Mouse (Mus musculus): Measurements from ENCODE around the gene Prokr1. TPM values are rescaled to one million over a fixed set of nuclear protein-coding genes. Genes with fewer than 3 reads are reported as not detected.
"Not testable (repeated sequence)": the region's sequence is repeated elsewhere in the genome, so short reads cannot be mapped to it uniquely, and the experiment has no call there.

The Prokr1 gene
- polyA plus RNA-seq, 1 experiment from 2014 or later: 3.4 TPM

DNA sequence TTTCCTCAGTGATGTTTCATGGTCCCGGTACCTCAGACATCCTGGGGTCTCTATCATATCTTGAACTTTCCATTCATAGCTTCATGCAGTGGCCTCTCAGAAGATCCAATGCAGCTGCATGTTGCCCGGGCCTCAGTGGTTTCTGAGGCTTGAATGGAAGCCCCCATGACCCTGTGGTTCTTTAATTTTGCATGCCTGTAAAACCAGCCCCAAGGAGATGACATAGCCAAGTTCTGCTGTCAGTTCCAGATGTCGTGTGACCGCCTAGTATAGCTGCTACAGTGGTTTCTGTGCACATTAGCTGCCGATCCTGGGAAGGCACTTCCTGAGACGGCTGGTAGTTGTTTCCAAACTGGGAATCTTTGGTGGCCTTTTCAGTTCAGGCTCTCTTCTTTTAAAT lies 3.6 kb upstream of the Prokr1 start:
- WGBS: 86% methylated on average over 6 of the region's 6 CpGs
- peaks cover 10% of the 10 kb centered on the region for H3K27me3 ChIP-seq
- no peak overlapping the region for H3K9ac ChIP-seq
- no peak overlapping the region for H3K4me3 ChIP-seq
- no peaks in the 10 kb centered on the region for H3K36me3 ChIP-seq
- H3K9me3 ChIP-seq (replicated peaks): no peaks in the 10 kb centered on the region
- no peak overlapping the region for H3K4me2 ChIP-seq (replicated peaks)
- no peak for ATAC-seq (ENCODE audit: low FRiP score)
- H3K27ac ChIP-seq: no peak overlapping the region
- H3K4me1 ChIP-seq: peaks cover 24% of the 10 kb centered on the region

DNA sequence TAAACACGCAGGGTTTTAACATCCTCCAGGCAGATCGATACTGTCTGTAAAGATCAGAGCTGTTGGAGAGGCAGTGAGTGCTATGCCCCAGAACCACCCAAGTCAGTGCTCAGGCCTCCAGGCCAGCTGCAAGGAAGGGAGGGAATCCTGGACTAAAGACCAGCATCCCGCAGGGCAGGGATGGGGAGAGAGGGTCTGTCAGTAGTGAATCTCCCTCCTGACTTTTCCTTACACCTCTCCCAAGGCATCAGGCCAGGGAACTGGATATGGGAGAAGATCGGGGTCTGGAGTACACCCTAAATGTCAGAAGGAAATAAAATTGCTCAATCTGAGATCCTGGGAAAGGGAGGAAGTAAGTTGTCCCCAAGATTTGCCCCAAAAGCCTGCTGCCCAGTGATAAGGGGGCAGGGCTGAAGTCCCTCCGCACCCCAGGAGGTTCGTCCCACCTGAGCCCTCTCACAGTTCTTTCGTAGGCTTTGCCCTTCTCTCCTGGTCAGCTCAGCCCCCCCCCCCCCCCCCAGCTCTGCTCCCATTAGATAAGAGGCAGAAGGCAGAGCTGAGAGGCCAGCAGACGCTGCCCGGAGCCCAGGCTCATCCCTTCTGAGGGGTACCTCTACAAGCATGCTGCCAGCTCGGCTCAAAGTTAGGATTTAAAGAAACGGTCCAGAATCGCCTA lies 687 bp downstream of the Prokr1 start:
- 0 out of 2 replicates have a peak, but pooled peaks cover 2% of the 10 kb centered on the region for H3K36me3 ChIP-seq
- H3K27me3 ChIP-seq: peaks cover 17% of the 10 kb centered on the region
- H3K9me3 ChIP-seq (replicated peaks): no peaks in the 10 kb centered on the region
- H3K9ac ChIP-seq: peak overlapping the region; percentile 68
- 13% methylated on average over 11 of the region's 12 CpGs for WGBS
- H3K4me2 ChIP-seq (replicated peaks): peak overlapping the region; percentile 88
- H3K4me3 ChIP-seq: peak overlapping the region; percentile 53
- no peak overlapping the region for H3K27ac ChIP-seq
- ATAC-seq (ENCODE audit: low FRiP score): peak; percentile 53
- peaks cover 21% of the 10 kb centered on the region for H3K4me1 ChIP-seq

DNA sequence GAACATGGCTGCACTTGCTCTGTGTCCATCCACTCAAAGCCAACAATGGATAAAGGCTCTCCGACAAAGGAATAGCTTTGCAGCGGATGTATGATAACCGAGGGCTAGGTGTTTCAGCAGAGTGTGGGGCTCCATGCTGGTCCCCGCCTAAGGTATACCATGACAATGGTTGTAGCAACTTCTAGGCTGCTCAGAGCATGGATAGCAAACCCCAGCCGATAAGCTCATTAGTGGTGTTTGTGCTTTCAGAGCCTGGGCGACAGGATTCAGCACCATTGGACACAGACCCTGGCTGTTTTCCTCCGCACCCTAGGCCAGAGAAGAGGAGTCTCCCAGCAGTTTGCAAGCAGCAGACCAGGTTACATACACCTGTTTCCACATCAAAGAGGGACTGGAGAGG lies 6.6 kb downstream of the Prokr1 start:
- no peak for ATAC-seq (ENCODE audit: low FRiP score)
- Histone ChIP-seq H3K36me3 (0 out of 2 replicates have a peak, but pooled peaks cover 2% of the 10 kb centered on the region), H3K4me3 (no peak overlapping the region), H3K9ac (no peak overlapping the region), H3K4me2 (replicated peaks) (no peak overlapping the region), H3K9me3 (replicated peaks) (no peaks in the 10 kb centered on the region), H3K4me1 (0 out of 2 replicates have a peak, but pooled peaks cover 2% of the 10 kb centered on the region), H3K27ac (no peak overlapping the region), H3K27me3 (peaks cover 6% of the 10 kb centered on the region)
- 88% methylated on average over 7 of the region's 7 CpGs for WGBS

DNA sequence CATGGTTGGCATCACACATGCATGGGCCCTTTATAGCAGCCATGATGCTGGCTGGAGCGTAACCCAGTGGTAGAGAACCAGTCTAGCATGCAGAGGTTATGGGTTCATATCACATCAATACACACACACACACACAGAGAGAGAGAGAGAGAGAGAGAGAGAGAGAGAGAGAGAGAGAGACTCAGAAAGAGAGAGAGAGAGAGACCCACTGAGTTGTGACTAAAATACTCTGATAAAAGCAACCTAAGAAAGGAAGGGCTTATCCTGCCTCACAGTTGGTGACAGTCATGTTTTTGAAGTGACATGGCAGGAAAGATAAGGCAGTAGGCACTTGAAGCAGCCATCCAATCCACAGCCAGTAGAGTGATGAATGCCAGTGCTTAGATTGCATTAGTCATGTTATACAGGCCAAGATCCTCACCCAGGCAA lies 7.3 kb downstream of the Prokr1 start:
- 0 out of 2 replicates have a peak, but pooled peaks cover under 1% of the 10 kb centered on the region for H3K4me1 ChIP-seq
- H3K4me2 ChIP-seq (replicated peaks): no peak overlapping the region
- no peak overlapping the region for H3K4me3 ChIP-seq
- no peaks in the 10 kb centered on the region for H3K36me3 ChIP-seq
- no peaks in the 10 kb centered on the region for H3K9me3 ChIP-seq (replicated peaks)
- no peak overlapping the region for H3K27ac ChIP-seq
- 100% methylated on average over 1 of the region's 1 CpGs for WGBS
- no peak for ATAC-seq (ENCODE audit: low FRiP score)
- H3K9ac ChIP-seq: no peak overlapping the region
- peaks cover under 1% of the 10 kb centered on the region for H3K27me3 ChIP-seq

DNA sequence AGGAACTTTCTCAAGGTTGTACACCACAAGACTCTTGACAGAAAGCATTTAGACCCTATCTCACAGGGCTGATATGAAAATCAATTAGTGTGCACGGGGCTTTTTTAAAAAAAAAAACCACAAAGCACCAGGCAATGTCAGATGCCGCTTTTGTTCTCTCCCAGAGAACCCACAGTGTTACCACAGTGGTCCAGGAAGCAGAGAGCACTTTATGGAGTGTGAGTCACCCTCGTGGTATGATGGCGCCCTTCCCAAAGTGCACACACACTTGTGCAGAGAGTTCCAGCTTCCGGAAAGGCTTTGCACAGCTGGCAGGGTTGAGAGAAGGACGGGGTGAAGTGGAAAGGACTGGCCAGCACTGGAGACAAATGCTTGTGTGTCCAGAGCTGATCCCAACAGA lies 8.1 kb downstream of the Prokr1 start:
- no peaks in the 10 kb centered on the region for H3K27me3 ChIP-seq
- H3K4me1 ChIP-seq: no peaks in the 10 kb centered on the region
- H3K36me3 ChIP-seq: no peaks in the 10 kb centered on the region
- H3K4me3 ChIP-seq: no peak overlapping the region
- no peak overlapping the region for H3K4me2 ChIP-seq (replicated peaks)
- WGBS: 81% methylated on average over 6 of the region's 6 CpGs
- H3K9me3 ChIP-seq (replicated peaks): no peaks in the 10 kb centered on the region
- H3K27ac ChIP-seq: no peak overlapping the region
- H3K9ac ChIP-seq: no peak overlapping the region
- ATAC-seq (ENCODE audit: low FRiP score): no peak

DNA sequence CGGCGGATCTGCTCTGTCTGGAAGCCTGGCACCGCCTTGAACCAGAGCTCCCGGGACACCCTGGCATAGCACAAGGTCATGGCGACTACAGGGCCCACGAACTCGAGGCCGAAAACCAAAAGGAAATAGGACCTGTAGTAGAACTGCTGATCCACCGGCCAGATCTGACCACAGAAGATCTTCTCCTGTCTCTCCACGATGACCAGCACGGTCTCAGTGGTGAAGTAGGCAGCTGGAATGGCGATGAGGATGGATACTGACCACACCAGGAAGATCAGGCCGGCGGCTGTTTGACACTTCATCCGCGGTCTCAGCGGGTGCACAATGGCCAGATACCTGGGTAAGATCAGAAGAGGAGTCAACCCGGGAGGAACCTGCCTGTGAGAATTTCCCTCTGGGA lies 9.0 kb downstream of the Prokr1 start:
- no peaks in the 10 kb centered on the region for H3K27me3 ChIP-seq
- H3K36me3 ChIP-seq: no peaks in the 10 kb centered on the region
- H3K4me2 ChIP-seq (replicated peaks): no peak overlapping the region
- no peak overlapping the region for H3K4me3 ChIP-seq
- no peak overlapping the region for H3K27ac ChIP-seq
- WGBS: 89% methylated on average over 18 of the region's 18 CpGs
- no peak overlapping the region for H3K9ac ChIP-seq
- H3K9me3 ChIP-seq (replicated peaks): no peaks in the 10 kb centered on the region
- 0 out of 2 replicates have a peak, but pooled peaks cover 2% of the 10 kb centered on the region for H3K4me1 ChIP-seq
- no peak for ATAC-seq (ENCODE audit: low FRiP score)

DNA sequence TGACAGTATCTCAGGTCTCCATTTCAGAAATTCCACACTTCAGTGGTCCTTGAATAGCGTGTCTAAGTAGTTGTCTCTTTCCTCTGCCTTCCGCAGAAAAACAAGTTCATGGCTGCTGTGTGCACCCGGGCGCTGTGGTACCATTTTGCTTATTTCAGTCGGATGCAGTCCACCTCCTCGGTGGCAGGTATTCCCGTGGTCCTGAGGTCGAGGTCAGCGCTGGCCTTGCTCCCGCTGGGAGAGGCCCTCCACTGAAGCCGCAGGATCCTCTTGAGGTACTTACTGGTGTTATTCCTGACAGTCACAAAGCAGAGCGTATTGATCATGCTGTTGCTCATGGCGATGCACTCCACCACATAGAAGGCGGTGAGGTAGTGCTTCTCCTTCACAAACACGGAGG lies 9.5 kb downstream of the Prokr1 start:
- H3K4me2 ChIP-seq (replicated peaks): no peak overlapping the region
- ATAC-seq (ENCODE audit: low FRiP score): no peak
- no peaks in the 10 kb centered on the region for H3K9me3 ChIP-seq (replicated peaks)
- 0 out of 2 replicates have a peak, but pooled peaks cover 2% of the 10 kb centered on the region for H3K4me1 ChIP-seq
- H3K9ac ChIP-seq: no peak overlapping the region
- H3K27me3 ChIP-seq: no peaks in the 10 kb centered on the region
- no peak overlapping the region for H3K27ac ChIP-seq
- no peaks in the 10 kb centered on the region for H3K36me3 ChIP-seq
- H3K4me3 ChIP-seq: no peak overlapping the region
- WGBS: 88% methylated on average over 15 of the region's 15 CpGs

DNA sequence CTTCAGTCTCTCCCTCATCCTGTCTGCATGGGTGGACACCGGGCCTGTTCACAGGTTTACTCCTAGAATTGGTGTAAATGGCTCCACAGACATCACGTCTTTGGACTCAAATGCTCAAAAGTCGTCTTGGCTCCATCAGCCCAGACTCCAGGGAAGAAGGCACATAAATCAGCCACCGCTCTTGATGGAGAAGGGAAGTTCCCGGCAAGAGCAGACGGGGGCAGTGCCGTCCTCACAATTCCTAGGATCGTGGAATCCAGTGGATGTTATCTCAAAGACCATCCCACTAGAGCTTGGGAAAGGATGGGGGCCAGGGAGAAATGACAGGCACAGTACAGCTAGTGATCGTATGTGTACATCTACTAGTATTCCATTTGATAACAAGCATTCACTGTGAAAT lies 12.3 kb downstream of the Prokr1 start:
- WGBS: 37% methylated on average over 9 of the region's 9 CpGs
- Histone ChIP-seq H3K9ac (no peak overlapping the region), H3K27ac (no peak overlapping the region), H3K4me1 (0 out of 2 replicates have a peak, but pooled peaks cover 2% of the 10 kb centered on the region), H3K4me2 (replicated peaks) (no peak overlapping the region), H3K4me3 (no peak overlapping the region), H3K9me3 (replicated peaks) (no peaks in the 10 kb centered on the region), H3K27me3 (no peaks in the 10 kb centered on the region), H3K36me3 (no peaks in the 10 kb centered on the region)
- ATAC-seq (ENCODE audit: low FRiP score): no peak

DNA sequence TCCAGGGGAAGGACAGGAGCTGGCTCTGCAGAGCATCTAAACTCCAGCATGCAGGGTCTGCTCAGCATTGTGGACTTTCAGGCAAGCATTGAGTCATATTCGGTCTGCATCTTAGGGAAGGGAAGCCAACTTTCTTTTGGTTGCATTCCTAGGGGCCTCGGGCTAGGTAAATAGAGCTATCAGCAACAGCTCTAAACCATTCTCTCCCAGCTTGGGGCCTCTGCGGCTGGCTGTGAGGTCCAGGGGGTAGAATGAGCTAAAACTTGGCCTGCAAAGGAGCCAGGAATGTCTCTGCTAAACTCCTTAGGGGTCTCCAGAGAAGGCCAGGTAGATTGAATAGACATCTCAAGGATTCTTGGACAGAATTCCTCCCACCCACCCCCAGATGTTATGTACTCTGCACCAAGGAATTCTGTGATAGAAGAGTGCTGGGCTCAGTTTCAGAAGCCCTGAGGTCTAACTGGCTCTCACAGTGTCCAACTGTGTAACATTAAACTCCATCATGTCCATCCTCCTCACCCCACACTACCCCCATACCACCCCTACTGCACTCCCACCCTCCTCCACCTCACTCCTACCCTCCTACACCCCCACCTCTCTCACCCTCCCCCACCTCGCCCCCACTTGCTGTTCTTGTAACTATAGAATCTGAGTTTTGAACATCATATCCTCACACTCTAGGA lies 13.8 kb downstream of the Prokr1 start:
- WGBS: 50% methylated on average over 4 of the region's 4 CpGs
- H3K36me3 ChIP-seq: no peaks in the 10 kb centered on the region

DNA sequence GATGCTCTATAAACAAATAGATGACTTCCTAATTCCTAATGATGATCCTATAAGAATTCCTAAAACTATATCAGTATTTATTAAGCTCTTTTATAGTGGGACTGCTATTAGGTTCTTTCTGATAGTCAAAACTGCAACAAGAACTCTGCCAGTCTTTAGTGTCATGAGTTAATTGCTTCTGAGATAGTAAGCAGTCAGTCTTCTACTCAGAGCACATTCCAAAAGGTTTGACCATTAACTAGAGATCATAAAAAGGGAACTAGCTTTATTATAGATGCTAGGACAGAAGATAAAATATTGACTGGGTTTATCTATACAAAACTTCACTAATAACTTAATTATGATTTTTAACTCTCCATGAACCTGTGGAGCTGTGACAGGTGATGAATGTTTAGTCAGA lies 18.7 kb downstream of the Prokr1 start:
- not testable (repeated sequence) for H3K36me3 ChIP-seq; H3K4me1 ChIP-seq; H3K4me2 ChIP-seq (replicated peaks); H3K9me3 ChIP-seq (replicated peaks); ATAC-seq (ENCODE audit: low FRiP score); H3K9ac ChIP-seq; H3K27ac ChIP-seq; H3K4me3 ChIP-seq; H3K27me3 ChIP-seq

More for the DNA sequence above, 13.8 kb downstream of the Prokr1 start:
- Histone ChIP-seq H3K9me3 (replicated peaks) (no peaks in the 10 kb centered on the region), H3K4me1 (0 out of 2 replicates have a peak, but pooled peaks cover 2% of the 10 kb centered on the region), H3K4me3 (no peak overlapping the region), H3K27me3 (no peaks in the 10 kb centered on the region), H3K4me2 (replicated peaks) (no peak overlapping the region), H3K9ac (no peak overlapping the region), H3K27ac (no peak overlapping the region)
- ATAC-seq (ENCODE audit: low FRiP score): no peak

DNA sequence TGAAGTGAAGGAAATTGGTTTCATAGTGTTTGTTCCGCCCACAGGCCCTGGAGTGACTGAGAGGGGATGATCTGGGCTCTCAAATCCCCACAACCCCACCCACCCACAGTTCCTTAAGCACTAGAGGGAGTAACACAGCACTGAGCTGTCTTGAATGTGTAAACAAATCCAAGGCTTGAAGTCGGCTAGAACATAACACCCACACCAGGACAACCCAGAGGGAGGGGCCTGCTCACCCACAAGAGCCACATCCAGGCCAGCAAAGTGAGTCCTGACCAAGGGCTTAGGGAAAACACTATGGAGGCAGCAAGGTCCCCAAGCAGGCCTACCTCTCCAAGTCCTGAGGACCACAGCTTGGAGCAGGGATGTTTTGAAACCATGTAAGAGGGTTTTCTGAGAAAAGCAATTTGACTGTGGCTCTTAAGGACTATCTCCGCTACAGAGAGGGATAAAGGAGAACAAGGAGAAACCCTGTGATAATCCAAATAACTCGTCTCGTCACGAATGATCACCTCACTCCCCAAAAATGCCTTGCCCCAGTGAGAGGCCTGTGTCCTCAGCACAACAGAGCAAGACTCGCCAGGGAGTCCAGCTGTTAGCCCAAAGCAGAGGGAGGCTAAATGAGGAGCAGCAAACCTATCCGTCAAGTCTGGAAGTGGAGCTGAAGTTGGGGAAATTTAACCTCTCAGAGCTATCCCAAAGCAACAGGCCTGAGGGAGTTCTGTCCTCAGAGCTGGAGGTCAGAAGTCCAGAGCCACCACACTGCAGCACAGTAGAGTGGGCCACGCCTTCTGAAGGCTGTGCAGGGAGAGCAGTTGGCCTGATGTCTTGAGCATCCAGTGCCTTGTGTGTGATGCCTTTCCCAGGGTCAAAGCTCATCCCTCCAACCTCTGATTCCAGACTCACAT lies 22.6 kb downstream of the Prokr1 start:
- WGBS: 60% methylated on average over 9 of the region's 9 CpGs
- Histone ChIP-seq H3K36me3 (no peaks in the 10 kb centered on the region), H3K9ac (no peak overlapping the region)

DNA sequence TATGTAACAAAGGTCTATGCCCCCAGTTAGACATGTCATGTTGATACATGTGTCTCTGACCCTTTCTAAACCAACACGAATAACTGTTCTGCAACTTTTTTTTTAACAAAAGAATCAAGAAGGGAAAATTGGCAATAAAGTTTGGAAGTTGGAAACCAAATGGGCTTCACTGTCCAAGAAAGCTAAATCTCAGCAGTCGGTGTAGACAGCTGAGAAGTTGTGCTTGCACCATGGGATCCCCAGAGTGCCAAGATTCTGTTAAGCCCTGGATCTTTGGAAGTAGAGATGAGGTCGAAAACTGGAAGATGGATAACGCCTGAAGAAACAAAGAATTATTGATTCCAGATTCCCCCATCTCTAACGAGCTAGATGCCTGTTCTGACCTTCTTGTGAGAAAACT lies 25.4 kb downstream of the Prokr1 start:
- 81% methylated on average over 5 of the region's 5 CpGs for WGBS
- no peaks in the 10 kb centered on the region for H3K27me3 ChIP-seq
- H3K4me2 ChIP-seq (replicated peaks): no peak overlapping the region
- no peak overlapping the region for H3K9ac ChIP-seq
- no peaks in the 10 kb centered on the region for H3K36me3 ChIP-seq
- ATAC-seq (ENCODE audit: low FRiP score): no peak
- no peaks in the 10 kb centered on the region for H3K4me1 ChIP-seq
- H3K27ac ChIP-seq: no peak overlapping the region
- no peak overlapping the region for H3K4me3 ChIP-seq
- H3K9me3 ChIP-seq (replicated peaks): peaks cover 4% of the 10 kb centered on the region; the same call in 1 of the 2 replicates

More for the DNA sequence above, 22.6 kb downstream of the Prokr1 start:
- no peak overlapping the region for H3K4me3 ChIP-seq
- H3K4me1 ChIP-seq: no peaks in the 10 kb centered on the region
- H3K9me3 ChIP-seq (replicated peaks): peaks cover 4% of the 10 kb centered on the region; the same call in 1 of the 2 replicates
- no peak overlapping the region for H3K4me2 ChIP-seq (replicated peaks)
- no peaks in the 10 kb centered on the region for H3K27me3 ChIP-seq
- no peak overlapping the region for H3K27ac ChIP-seq
- no peak for ATAC-seq (ENCODE audit: low FRiP score)

Measured in hindbrain, embryonic 12.5 days (tissue).